ENCODE assay signal across 8 mouse cellular contexts in genomic region chr2:169061520-169061919, GRCm38 (mm10).
DNase-seq lines count a peak whose midpoint lies in the region; ATAC-seq and TF ChIP-seq lines count a peak whose summit lies in the region.

No protein-coding gene starts in this region.

- H3K27ac ChIP-seq in embryonic fibroblast, embryonic 13.5 days (ENCODE audit: insufficient read depth, low read length): no peak overlapping the region
- no peak overlapping the region for H3K27ac ChIP-seq in heart, embryonic 10.5 days
- H3K27ac ChIP-seq in kidney, embryonic 16.5 days (ENCODE audit: low read length): peak overlapping the region; percentile 34; the same call in 1 of the 2 replicates
- H3K27ac ChIP-seq in limb, embryonic 15.5 days: no peak overlapping the region
- no peak overlapping the region for H3K27ac ChIP-seq in neural tube, embryonic 11.5 days (ENCODE audit: low read depth, low read length)

- no peaks in the 10 kb centered on the region for H3K36me3 ChIP-seq in heart, embryonic 10.5 days
- H3K36me3 ChIP-seq in kidney, embryonic 16.5 days (ENCODE audit: insufficient read depth, low read length): no peaks in the 10 kb centered on the region
- no peaks in the 10 kb centered on the region for H3K36me3 ChIP-seq in limb, embryonic 15.5 days
- no peaks in the 10 kb centered on the region for H3K36me3 ChIP-seq in neural tube, embryonic 11.5 days (ENCODE audit: control insufficient read depth, insufficient read depth, low read length)

- H3K9me3 ChIP-seq in heart, embryonic 10.5 days: no peaks in the 10 kb centered on the region
- peaks cover 9% of the 10 kb centered on the region; the same call in 1 of the 2 replicates for H3K9me3 ChIP-seq in kidney, embryonic 16.5 days (ENCODE audit: low read length)
- H3K9me3 ChIP-seq in limb, embryonic 15.5 days: no peaks in the 10 kb centered on the region
- H3K9me3 ChIP-seq in neural tube, embryonic 11.5 days (ENCODE audit: control insufficient read depth, low read length): 0 out of 2 replicates have a peak, but pooled peaks cover 2% of the 10 kb centered on the region

- H3K4me2 ChIP-seq in kidney, embryonic 16.5 days (replicated peaks; ENCODE audit: low read depth, low read length): peak overlapping the region; percentile 35; the same call in 1 of the 2 replicates
- H3K4me2 ChIP-seq in limb, embryonic 15.5 days: peak overlapping the region; percentile 22; the same call in 1 of the 2 replicates
- no peak overlapping the region for H3K4me2 ChIP-seq in neural tube, embryonic 11.5 days (ENCODE audit: low read depth)

- H3K4me1 ChIP-seq in embryonic fibroblast, embryonic 13.5 days (ENCODE audit: control insufficient read depth, insufficient read depth, low read length): no peaks in the 10 kb centered on the region
- H3K4me1 ChIP-seq in heart, embryonic 10.5 days: 0 out of 2 replicates have a peak, but pooled peaks cover 7% of the 10 kb centered on the region
- peaks cover 11% of the 10 kb centered on the region for H3K4me1 ChIP-seq in kidney, embryonic 16.5 days (ENCODE audit: insufficient read depth, low read length)
- H3K4me1 ChIP-seq in limb, embryonic 15.5 days: peaks cover 4% of the 10 kb centered on the region
- no peaks in the 10 kb centered on the region for H3K4me1 ChIP-seq in neural tube, embryonic 11.5 days (ENCODE audit: control insufficient read depth, insufficient read depth, low read length)

- no peak for ATAC-seq in kidney, embryonic 16.5 days (ENCODE audit: low FRiP score, low TSS enrichment)
- no peak for ATAC-seq in limb, embryonic 15.5 days (ENCODE audit: insufficient number of reproducible peaks, low FRiP score, low TSS enrichment, low read depth)
- no peak for ATAC-seq in neural tube, embryonic 11.5 days (ENCODE audit: insufficient read depth, low FRiP score, low TSS enrichment)

- H3K4me3 ChIP-seq in embryonic fibroblast, embryonic 13.5 days (ENCODE audit: insufficient read depth, low read length): no peak overlapping the region
- H3K4me3 ChIP-seq in heart, embryonic 10.5 days: no peak overlapping the region
- H3K4me3 ChIP-seq in kidney, embryonic 16.5 days (ENCODE audit: low read length): no peak overlapping the region
- no peak overlapping the region for H3K4me3 ChIP-seq in limb, embryonic 15.5 days
- H3K4me3 ChIP-seq in neural tube, embryonic 11.5 days (ENCODE audit: low read depth, low read length): no peak overlapping the region

- 0 out of 2 replicates have a peak overlapping the region, but pooled peaks have one; percentile 12 for H3K9ac ChIP-seq in kidney, embryonic 16.5 days (replicated peaks; ENCODE audit: low read length)
- no peak overlapping the region for H3K9ac ChIP-seq in limb, embryonic 15.5 days
- H3K9ac ChIP-seq in neural tube, embryonic 11.5 days (ENCODE audit: low read length): no peak overlapping the region

- peaks cover 13% of the 10 kb centered on the region for H3K27me3 ChIP-seq in heart, embryonic 10.5 days (ENCODE audit: insufficient read depth, poor library complexity, severe bottlenecking)
- H3K27me3 ChIP-seq in kidney, embryonic 16.5 days (ENCODE audit: insufficient read depth, low read length): no peaks in the 10 kb centered on the region
- H3K27me3 ChIP-seq in limb, embryonic 15.5 days: no peaks in the 10 kb centered on the region
- no peaks in the 10 kb centered on the region for H3K27me3 ChIP-seq in neural tube, embryonic 11.5 days (ENCODE audit: control insufficient read depth, insufficient read depth, low read length)

- WGBS in heart, embryonic 10.5 days: 8% methylated on average over 11 of the region's 11 CpGs
- WGBS in kidney, embryonic 16.5 days: 3% methylated on average over 11 of the region's 11 CpGs
- WGBS in limb, embryonic 15.5 days: 5% methylated on average over 11 of the region's 11 CpGs
- WGBS in neural tube, embryonic 11.5 days: 12% methylated on average over 11 of the region's 11 CpGs

- DNase-seq in 416B (ENCODE audit: low read depth): peak; percentile 28
- peak; percentile 84 for DNase-seq in brain, adult 2 months (ENCODE audit: low read depth, low spot score)
- peak; percentile 77 for DNase-seq in heart, embryonic 10.5 days (ENCODE audit: low spot score)
- DNase-seq in neural tube, embryonic 11.5 days (ENCODE audit: low spot score): peak; percentile 83
- DNase-seq in testis, postnatal 10 days (ENCODE audit: low spot score): peak; percentile 89

- TF ChIP-seq CTCF in embryonic fibroblast, embryonic 13.5 days (IDR thresholded peaks at IDR 0.05; ENCODE audit: borderline replicate concordance, insufficient read depth, low read length): peak; percentile 58; the same call in 1 of the 2 replicates

- TF ChIP-seq POLR2A in embryonic fibroblast, embryonic 13.5 days (IDR thresholded peaks at IDR 0.05; ENCODE audit: low read depth, low read length): no peak

Comparison
In these comparisons a context has a peak if more than half of its experiments do, and no peak if none do; other contexts are left out.
1. DNase-seq: peak in every context shown above with its lines; median percentile 89 in testis, postnatal 10 days; 84 in brain, adult 2 months; 83 in neural tube, embryonic 11.5 days; 77 in heart, embryonic 10.5 days; 28 in 416B.